Mouse (Mus musculus): ENCODE measurements around the gene Hlcs.

The Hlcs gene

GRCm38 (mm10) chr16:94093151-94093863 is 220.1 kb downstream of the Hlcs start:
- DNase-seq = no peak

DNA sequence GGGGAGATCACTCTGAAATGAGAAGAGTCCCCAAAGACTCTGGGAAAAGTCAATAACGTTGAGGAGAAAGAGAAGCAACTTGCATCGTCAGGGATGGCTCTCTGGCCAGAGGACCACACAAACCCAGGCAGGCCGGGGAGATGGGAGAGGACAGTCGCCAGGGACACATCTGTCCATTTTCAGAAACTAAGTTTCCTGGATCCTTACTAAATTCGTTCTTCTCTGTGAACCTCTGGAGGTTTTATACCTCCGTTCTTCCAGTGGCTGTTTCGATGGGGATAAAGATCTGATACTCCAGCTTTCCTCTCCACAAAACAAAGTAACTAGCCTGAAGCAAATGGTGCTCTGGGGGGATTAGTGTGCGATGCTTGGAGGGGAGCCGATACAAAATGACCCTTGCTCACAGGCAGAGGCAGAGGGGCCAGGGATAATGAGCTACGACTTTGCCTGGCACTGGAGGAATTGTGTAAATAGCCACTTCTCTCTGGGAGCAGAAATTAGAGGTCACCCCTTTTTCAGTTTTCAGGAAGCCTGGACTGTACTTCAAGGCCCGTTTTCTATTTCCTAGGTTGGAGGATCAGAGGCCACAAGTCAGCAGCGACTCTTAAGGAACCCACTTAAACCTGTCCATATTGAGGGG is 220.7 kb downstream of the Hlcs start:
- no peak for DNase-seq

DNA sequence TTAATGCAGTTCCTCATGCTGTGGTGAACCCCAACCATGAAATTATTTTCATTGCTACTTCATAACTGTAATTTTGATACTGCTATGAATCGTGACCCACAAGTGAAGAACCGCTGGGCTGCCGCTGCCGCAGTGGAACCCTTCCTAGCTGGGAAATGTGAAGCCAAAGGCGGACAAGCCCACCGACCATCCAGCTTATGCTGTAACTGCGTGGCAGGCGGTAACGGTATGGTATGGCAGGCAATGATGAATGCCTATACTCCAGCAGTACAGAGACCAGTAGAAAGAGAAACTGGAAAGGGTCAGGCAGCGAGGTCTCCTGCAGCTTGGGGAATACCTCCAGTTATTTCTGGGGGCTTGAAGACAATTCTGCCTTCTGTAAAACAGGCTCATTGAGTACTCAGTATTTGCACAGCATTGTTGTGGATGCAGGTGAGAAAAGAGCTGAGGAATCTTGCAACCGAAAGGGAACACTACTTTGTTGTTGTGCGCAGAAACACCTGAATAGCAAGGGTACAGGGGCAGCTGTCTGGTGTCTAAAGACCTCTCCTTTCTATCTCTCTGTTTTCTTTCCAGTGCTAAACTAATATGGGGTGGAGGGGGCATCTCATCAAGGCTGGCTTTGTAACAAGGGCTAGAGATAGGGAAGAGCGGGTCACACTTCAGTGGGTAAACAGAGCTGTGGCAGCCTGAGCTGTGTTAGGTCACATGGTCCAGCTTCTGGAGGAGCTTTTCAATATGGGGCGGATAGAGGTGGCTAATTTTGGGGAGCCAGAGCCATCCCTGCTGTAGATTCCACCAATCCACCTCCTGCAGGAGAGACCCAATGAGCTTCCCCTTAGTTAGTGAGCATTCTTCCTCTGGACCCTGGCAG is 224.3 kb downstream of the Hlcs start:
- no peak for DNase-seq

DNA sequence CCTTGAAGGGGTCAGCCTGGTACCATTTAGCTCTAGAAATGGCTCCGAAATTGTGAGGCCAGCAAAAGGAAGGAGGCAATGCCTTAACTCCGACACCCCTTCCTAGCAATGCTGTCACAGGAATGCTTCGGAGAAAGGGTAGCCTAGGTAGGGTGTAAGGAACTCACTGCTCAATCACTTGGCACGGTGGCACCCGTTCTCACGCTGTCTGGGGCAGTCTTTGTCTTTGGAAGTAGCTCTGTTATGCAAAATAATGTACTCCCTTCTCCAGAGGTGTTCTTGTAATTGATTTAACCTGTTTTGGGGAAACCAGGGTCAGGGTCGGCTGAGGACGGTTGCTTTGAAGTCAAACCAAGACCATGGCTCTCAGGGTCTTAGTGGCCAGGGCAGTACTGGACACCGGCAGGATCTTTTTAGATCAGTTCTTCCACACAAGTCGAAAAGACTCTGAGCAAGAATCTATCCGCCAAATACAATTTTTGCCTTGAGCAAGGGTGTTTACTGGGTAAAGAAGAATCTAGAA is 225.1 kb downstream of the Hlcs start:
- DNase-seq = no peak

DNA sequence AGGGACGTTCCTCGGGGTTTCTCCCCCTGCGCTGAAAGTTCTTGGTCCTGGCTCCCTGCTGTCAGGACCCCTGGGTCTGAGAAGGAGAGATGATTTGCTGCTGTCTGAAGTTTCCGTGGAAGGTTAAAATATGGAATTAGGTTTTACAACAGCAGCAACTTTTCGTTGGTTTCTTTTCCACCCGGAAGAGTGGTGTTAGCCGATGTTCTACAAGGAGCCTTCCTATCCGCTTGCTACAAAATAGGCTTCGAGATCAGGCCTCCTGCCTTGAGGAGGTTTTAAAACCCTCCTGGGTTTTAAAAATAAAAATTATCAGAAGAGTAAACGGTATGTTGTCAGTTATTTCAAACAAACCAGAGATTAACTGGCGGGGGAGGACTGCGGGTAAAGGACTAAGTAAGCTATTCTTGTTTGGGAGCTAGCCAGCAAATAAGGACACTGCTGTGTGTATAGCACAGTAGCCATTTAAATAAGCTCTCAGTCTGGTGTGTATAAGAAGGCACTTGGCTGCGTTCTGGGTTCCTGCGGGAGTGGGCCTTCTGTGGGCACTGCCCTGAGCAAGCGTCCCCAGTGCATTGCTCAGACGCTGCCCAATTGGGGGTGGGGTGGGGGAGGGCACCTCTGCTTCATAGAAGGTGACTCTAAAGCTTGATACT is 225.7 kb downstream of the Hlcs start:
- no peak for DNase-seq

GRCm38 (mm10) chr16:94086701-94087569 is 226.4 kb downstream of the Hlcs start:
- no peak for DNase-seq

- DNase-seq = no peak
Observed at GRCm38 (mm10) chr16:94085603-94086285, 227.6 kb downstream of the Hlcs start.

DNA sequence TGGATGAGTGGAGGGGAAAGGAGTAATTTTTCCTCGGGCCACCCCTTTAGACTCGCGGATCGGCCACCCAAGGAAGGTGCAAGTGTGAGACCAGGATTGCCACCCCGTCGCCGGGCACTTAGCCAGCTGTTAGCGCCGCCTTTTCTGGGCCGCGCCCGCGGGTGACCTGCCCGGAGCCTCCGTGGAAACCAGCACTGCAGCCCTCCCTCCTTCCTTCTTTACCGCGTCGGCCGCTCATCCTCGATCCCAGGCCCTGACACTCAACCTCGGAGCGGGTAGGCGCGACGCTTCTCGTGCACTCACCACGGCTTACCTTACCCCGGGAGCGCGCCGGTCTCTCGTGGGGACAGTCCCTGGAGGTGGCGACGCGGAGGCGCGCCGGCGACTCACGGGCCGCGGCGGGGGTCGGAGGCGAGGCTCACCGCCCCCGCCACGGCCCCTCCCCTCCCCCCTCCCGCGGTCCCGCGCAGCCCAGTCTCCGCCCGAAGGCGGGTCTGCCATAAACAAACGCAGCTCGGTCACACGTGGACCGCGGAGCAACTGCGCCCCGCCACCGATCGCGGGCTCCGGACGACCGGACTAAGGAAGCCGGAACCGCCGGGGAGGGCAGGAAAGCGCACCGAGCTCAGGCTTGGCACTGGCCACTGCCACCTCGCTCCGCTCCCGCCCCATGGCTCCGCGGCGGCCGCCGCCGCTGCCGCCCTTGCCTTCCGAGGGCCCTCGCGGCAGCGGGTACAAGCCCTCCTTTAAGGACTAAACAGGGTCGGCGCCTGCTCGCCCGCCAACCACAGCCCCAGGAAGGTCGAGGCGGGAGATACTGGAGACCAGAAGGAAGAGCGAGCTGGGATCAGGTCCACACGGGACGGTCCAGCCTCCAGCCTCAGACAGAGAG is 228.4 kb downstream of the Hlcs start, which contains the start of gene Sim2:
Gene Sim2, plus strand, starts transcription at position 221 of the 892 bp plus-strand sequence.
- DNase-seq = no peak

- no peak for DNase-seq
Observed at GRCm38 (mm10) chr16:94083848-94084525, 229.4 kb downstream of the Hlcs start.

DNA sequence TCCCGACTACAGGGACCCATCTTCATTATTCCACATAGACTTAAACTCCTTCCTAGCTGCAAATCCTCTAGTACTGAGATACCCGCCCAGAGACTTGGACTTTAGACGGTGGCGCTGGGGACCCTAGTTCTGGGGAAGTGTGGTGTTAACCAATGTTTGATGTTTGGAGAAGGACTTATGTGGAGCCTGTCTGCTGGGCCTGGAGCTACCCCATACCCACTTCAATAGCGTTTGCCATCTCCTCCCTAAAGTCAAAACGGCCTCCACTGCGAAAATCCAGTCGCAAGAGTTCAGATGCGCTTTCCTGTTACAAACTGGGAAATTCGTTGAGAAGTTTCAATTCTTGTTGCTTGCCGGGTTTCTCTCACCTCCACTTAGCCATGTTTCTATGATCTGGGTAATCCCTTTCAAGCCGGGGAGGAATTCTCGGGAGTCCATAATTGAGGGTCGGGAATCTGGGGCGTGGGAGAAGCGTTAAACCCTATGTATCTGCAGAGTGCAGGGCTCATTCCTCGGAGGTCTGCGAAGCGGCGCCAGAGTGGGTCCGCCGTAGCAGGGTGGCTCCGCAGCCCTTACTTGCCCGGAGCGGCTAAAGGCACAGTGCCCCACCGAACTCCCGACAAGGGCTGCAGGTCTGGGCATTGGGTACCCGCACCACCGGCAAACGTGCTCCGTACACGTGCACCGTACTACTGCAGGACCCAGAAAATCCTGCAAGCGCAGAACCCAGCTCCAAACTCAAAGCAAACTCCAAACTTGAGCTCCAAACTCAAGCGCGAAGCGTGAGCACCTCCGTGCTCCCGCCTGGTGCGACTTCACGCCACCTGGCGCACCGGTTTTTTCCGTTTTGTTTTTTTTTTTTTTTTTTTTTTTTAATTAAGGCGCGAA is 230.2 kb downstream of the Hlcs start:
- DNase-seq = no peak

DNA sequence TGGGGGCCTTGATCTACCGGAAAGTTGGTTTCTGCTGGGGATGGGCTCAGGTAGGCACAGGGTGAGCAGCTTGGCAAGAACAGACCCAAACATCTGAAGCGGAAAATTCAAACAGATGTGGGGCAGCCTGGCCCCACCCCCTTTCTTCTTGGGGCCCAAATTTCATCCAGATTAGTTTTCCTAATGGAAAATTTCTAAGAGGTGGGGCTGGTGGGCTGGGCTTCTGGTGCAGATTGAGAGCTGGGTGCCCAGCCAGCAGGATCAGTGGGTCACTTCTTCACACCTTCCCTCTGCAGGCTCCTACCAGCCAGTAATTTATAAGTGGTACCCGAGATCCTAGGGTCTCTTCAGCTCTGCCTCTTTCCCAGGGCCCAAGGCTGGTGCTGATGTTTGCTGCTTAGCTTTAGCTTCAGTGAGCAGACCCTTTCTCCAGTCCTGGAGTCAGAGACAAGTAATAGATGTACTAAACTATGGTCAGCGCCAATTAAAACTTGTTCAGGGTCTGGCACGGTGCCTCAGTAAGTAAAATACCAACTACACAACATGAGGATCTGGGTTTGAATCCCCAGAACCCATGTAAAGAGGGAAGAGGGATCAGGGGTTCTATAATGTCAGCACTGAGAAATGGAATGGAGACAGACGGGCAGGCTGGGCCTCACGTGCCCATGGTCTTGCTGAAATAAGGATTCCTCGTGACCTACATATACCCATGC is 231.2 kb downstream of the Hlcs start:
- no peak for DNase-seq

- no peak for DNase-seq
Observed at GRCm38 (mm10) chr16:94081596-94081995, 231.8 kb downstream of the Hlcs start.

- no peak for DNase-seq
Observed at GRCm38 (mm10) chr16:94079856-94080555, 233.4 kb downstream of the Hlcs start.

DNA sequence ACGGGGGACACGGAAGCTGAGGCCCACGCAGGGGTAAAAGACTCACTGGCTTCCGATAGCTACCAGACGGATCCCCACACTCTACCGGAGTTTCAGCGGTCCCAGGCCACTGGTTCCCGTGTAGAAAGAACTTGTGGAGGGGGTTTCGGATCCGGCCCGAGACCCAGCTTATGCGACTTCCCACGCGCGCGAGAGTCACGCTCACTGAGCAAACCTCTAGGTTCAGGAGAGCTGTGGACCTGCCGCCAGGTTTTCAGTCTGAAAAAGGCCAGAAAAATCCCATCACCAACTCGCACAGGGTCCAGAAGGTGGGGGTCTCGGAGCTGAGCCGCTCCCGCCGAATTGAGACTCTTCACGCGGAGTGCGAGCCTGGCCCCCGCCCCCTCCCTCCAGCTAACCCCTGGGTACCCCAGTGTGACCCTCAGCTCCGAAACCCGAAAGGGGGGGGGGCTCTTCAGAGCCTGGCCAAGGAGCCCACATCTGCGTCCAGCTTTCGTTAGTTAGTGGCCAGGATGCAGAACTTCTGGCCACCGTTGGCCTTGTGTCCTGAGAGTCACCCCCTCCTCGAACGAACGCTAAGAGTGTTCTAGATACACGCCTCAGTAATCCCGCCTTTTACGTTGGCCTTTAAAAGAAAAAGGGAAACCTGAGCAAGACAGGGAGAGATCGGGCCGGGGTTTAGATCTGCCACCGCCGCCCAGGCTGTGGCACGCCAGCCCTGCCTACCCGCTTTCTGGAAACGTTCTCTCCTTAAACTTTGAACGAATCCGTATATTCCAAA is 234.1 kb downstream of the Hlcs start:
- no peak for DNase-seq

All from right cerebral cortex, postnatal 4 days (tissue).